Mouse (Mus musculus): Measurements from ENCODE around the gene Zbtb7b.
A peak's percentile ranks its signal among the peaks of the same experiment; 100 is the strongest.

The Zbtb7b gene

GRCm38 (mm10) chr3:89388901-89389740 lies 5.5 kb downstream of the Zbtb7b start:
- DNase-seq, result no peak

GRCm38 (mm10) chr3:89388134-89388881 lies 6.3 kb downstream of the Zbtb7b start:
- no peak for DNase-seq

DNA sequence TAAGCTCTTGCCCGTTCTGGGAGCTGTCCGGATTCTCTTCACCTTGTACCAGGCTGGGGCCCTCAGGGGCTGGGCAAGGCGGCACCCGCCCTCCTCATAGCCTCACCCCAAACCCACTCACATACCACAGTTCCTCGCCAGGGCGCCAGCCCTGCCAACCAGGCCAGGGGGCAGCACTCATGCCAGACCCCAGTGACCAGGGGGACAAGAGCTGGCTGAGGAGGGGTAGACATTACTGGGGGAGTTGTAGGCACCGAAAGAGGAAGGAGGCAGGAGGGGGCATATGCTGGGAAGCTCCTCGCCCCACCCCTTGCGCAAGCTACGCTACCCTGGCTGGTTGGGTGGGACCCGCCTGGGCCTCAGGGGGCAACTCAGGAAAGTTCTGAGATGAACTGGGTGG lies 6.9 kb downstream of the Zbtb7b start:
- DNase-seq, result no peak

- DNase-seq, result no peak
These were observed 7.8 kb downstream of the Zbtb7b start for GRCm38 (mm10) chr3:89386438-89387420.

DNA sequence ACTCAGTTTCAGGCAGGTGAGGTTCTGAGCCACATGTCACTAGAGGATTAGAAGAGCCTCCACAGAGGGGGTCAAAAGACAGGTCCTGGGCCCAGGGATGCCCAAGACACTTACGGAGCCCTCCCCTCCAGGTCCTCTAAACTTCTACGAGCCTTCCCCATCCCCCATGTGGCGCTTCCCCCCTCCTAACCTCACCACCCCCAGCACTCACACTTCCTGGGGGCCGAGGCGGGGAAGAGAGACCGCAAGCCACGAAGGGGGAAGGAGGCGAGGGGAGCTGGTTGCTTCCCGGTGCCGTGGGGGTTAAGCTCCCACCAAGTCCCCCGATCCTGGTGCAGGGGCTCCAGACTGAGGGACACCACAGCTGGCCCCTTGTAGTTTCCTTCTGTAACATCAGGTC lies 9.1 kb downstream of the Zbtb7b start:
- DNase-seq, result no peak

GRCm38 (mm10) chr3:89384331-89385076 lies 10.1 kb downstream of the Zbtb7b start:
- no peak for DNase-seq

DNA sequence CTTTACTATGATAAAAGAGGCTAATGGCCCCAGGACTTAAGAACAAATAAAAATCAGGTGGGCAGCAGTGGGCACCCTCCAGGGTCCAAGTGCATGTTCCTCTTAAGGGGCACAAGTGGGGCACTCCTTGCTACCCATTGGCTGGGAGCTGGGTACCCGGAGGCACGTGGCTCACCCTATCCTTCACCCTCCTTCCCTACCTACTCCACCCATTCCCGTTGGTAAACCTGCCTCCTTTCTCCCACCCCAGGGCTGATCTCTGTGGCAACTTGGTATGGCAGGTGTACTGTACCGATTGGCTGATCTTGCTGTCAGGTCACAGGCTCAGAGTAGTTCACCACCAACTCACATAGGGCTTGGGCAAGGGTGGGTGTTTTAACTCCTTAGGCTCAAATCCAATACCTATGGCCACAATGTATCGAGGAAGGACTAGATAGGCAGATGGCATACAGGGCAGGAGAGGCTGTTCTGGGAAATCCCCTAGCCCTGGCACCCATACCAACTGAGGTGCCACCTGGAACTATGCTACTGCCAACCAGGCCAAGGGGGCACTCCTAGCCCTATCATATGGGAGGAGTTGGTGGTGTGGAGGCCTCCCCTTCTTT lies 10.8 kb downstream of the Zbtb7b start:
- DNase-seq, result no peak

DNA sequence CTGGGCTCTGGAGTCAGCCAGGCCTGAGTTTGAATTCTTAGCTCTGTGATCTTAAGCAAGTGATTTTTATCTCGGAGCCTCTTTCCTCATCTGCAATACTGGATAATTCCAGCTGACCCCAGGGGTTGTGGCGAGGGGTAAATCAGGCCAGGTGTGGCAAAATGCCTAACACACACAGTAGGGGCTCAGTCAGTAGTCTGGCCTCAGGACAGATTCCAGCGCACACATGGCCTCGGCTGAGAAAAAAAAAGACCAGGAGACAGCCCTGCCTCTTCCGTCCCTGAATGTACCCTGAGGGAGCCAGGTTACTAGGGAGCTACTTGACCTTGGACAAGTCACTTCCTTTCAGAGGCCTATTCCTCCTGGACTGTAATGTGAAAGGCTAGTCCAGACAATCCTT lies 11.6 kb downstream of the Zbtb7b start:
- no peak for DNase-seq

DNA sequence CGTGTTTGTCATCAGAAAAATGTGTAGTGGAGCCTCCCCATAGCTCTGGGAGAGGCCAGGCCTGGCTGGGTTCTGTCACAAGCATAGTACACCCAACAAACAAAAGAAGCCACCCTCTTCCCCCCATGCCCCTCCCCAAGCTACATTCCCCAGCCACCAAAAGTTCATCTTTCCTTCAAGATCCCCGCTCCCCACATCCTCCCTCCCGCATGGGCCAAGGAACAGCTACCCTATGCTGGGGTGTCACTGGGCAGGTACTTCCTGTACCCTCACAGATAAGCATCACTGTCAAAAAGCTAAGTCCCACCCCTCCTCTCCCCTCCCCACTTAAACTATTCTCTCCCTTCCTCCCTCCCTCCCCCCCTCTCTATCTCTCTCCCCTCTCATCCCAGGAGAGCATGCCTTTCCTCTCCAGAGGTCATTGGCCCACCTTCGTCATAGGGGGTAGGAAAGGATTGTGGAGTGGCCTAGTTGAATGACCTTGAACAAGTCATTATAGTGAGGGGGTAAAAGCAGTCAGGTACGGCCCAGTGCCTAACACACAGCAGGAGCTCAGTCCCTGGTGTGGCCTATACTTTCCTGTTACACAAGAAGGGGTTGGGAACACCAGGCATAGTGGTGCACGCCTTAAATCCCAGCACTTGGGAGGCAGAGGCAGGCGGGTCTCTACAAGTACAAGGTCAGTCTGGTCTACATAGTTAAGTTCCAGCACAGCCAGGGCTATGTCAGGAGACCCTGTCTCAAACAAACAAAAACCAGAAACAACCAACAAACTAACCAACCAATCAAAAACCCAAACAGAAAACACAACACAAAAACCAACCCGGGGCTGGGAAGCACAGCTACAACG lies 12.3 kb downstream of the Zbtb7b start:
- DNase-seq, result no peak

DNA sequence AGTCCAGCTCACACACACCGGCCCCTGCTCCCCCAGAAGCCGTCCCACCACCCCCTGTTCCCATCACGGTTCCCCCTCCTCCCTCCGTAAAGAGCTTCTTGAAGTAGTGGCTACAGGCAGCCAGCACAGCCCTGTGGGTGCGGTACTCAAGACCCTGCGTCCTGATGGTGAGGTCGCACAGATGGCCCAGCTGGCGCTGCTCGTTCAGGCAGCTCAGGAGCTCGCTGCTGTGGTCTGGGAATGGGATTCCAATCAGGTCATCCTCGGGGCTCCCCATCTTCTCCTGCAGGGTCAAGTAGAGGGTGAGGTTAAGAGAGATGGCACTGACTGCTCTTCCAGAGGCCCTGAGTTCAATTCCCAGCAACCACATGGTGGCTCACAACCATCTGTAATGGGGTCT lies 13.3 kb downstream of the Zbtb7b start:
- no peak for DNase-seq

- DNase-seq, result no peak
These were observed 13.9 kb downstream of the Zbtb7b start for GRCm38 (mm10) chr3:89380711-89381110.

DNA sequence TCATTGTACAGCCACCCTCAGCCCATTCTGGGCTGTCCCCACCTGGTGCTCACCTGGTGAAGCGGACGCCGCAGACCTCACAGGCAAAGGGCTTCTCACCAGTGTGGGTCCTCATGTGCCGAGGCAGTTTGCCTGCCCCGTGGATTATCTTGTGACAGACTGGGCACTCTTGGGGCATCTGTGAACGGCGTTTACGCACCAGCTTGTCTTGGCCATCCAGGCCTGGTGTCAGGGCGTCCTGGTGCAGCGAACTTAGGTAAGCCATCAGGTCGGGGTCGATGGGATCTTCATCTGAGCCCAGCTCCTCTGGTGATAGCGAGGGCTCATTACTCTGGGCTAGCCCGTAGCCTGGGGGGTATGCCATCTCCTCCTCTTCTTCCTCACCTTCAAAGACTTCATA lies 14.3 kb downstream of the Zbtb7b start:
- no peak for DNase-seq

DNA sequence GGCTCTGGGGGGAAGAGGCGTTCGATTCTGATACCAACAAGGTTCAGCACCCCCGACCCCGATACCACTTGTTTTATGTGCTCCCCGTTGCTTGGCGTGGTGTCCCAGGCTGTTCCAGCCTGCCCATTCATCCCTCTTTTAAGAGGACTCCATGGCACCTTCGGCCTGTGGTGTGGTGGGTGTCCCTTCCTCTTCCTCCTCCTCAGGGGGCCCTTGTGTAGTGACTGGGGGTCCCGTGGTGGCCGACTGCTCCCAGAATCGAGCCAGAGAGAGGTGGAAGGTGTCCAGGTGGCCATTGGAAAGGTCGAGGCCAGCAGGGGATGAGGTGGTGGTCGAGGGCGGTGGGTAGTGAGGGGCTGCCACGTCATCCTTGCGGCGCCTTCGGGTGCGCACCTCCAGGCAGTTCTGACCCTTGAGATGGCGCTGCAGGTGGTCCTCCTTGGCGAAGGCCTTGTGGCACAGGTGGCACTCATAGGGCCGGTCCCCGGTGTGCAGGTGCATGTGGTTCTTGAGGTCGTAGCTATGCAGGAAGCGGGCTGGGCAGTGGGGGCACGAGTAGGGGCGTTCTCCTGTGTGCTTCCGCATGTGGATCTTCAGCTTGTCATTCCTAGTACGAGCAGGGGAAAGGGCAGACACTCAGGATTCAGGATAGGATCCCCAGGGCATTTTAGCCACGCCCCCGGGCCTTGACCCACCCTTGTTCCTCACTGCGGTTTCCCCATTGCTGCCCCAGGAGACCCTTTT lies 15.0 kb downstream of the Zbtb7b start:
- DNase-seq, result no peak

DNA sequence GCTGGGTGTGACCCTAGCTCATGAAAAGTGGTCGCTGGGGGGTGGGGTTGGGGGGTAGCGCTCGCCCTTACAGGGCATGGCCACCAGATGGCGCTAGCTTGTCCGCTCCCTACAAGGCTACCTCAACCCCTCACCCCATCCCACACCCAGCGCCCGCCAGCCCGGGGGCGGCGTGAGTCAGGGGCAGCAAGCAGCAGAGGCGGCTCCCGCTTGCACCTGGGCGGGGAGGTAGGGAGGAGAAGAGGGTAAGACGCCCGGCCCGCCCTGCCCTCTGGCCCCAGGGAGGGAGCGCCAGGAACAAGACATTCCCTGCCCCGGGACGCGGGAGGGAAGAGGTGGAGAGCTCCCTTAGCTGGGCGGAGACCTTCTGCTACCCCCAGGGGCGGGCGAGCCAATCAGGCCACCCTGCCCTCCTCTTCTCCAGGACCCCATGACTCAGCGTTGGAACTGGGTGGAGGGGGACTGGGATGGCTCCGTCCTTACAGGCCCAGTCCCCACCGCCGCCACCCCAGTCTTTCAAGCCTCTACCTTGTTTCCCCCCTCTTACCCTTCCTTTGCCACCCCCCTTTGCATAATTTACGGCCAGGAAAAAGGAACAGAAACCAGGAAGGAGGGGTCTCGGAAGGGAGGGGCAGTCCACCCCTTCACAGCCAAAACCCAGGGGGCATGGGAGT lies 16.0 kb downstream of the Zbtb7b start:
- peak; percentile 80 for DNase-seq

- no peak for DNase-seq
These were observed 16.7 kb downstream of the Zbtb7b start for GRCm38 (mm10) chr3:89377831-89378230.

GRCm38 (mm10) chr3:89373581-89374231 lies 20.9 kb downstream of the Zbtb7b start:
- no peak for DNase-seq

DNA sequence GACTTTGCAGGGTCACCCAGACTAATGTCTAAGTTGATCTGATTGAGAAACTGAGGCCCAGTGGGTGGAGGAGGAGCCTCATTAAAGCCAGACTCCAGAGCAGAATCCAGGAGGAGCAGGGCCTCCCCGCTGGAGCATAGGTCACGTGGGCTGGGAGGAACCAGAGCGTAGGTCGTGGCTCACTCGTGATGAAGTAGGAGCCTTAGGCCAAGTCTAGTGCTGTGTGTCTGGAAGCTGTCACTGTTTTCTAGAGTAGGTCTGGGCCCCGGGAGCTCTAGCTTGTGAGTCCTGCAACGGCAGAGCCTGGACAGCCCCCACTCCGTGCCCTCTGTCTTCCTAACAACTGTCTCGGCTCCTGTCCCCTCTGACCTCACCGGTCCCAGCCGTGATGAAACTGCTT lies 27.2 kb downstream of the Zbtb7b start:
- no peak for DNase-seq

DNA sequence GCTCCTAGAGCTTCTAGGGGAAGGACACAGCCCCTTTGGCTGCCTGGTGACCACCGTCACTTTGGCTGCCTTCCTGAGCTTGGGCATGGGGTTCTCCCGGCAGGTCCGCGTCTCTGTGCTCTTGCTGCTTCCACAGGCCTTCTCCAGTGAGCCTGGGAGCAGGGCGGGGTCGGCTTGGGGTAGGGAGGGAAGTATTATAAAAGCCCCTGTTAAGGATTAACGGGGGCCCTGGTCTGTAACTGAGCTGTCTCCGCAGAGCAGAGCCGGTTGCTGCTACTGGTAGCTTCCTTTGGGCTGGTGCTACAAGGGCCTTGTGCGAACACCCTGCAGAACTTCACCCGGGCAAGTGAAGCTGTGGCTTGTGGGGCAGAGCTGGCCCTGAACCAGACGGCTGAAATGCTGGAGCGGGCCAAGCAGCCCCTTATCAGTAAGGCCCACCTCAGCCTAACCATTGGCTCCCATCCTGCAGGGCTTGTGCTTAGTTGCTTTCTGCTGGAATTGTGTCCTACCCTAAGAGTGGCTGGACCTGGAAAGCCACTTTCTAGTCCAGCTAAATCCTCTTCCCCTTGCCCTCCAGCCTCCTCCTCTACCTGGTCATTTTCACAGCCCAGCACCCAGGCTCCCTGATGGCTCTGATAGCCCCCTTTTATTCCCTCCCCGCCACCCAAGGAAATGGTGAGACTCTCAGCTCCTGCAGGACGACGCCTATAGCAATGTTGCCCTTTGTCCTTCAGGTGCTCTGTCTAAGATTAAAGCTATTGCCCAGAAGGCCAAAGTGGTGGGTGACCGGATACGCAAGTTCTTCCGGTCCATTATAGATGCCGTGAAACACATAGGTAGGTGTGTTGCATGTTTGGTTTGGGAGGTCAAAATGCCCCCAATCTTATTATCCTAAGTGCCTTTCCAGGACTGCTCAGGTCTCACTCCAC lies 28.8 kb downstream of the Zbtb7b start:
- DNase-seq, result no peak

All from lung, postnatal 14 days (tissue).